Mouse (Mus musculus): ENCODE results near the gene Slfn5.
"Not testable (repeated sequence)": the region's sequence is repeated elsewhere in the genome, so short reads cannot be mapped to it uniquely, and the experiment has no call there.

Slfn5 gene

DNA sequence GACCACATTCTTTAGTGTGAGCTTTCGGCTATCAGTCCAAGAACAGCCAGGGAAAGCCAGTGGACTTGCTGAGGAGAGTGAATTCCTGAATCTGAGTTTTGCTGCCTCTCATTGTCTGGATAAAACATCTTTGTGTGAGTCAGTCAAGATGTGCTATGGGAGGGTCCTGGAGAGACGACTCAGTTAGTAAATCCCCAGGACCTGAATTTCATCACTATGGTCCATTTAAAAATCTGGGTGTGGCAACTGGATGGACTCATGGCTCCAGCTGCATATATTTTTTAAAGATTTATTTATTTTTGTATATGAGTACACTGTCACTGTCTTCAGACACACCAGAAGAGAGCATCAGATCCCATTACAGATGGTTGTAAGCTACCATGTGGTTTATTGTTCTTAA lies 5.5 kb upstream of the Slfn5 start:
- DNase-seq (ENCODE audit: extremely low spot score) = no peak

DNA sequence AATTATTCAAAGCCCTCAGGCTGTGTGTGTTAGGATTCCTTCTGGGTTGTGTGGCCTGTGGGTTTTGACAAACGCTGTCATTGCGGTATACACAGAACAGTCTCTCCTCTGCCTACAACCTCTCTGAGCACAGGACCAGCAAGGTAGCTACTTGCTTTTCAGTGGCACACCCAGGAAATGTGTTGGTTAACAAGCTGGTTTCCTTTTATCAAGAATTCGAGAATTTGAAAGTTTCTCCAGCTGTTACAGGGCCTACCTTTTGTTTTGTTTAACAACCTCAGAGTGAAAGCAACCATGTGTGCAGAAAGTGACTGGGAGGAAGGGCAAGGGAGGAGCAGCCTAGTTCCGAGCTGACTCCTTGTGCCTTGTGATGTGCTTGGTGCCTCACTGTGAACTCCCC lies 3.7 kb upstream of the Slfn5 start:
- DNase-seq (ENCODE audit: extremely low spot score) = no peak

DNA sequence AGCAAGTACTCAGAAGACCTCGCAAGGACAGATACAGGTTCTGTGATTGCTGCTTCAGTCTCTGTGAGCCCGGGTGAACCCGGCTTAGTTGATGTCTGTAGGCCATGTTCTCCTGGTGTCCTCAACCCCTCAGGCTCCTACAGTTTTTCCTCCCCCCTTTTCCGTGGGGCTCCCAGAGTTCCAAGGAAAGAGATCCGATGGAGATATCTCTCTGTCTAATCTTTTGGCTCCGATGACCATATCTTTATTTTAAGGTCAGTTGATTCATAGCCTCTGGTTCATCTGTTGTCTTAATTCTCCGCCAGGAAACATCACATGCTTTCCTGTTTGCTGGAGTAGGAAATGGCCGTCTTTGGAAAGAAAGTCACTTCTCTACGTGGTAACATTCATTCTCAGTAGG lies 2.1 kb upstream of the Slfn5 start:
- DNase-seq (ENCODE audit: extremely low spot score) = no peak

DNA sequence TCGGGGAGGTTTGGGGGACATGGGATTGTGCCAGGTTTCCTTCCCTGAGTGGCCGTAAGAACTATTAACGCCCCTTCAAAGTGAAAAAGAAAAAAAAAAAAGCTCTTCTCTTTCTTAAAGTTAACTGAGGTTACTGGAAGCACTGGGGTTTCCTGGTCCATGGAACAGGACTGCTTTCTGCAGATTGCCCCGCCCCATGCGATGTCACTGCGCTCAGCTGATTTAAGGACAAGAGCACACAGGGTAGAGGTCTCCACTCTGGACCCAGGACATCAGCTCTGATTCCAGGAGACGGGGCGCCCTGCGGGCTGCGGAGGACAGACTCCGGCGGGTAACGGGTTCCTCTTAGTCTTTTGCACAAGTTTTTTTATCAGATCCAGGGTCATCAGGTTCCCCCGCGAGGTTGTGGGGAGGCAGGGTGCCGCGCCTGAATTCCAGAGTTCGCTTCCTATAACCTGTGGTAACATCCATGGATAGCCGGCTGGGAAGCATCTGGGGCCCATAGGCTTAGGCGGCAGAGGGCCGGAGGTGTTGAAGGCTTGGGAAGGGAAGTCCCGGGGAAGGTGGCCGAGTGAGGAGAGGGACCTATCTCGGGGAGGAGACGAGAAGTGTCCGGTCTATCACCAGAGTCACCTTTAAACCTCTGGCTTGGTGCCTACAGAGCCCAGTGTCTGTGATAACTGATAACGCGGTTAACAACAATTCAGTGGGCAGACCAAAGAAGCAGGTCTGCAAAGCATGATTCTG lies 889 bp downstream of the Slfn5 start:
- DNase-seq (ENCODE audit: extremely low spot score) = peak; percentile 17

DNA sequence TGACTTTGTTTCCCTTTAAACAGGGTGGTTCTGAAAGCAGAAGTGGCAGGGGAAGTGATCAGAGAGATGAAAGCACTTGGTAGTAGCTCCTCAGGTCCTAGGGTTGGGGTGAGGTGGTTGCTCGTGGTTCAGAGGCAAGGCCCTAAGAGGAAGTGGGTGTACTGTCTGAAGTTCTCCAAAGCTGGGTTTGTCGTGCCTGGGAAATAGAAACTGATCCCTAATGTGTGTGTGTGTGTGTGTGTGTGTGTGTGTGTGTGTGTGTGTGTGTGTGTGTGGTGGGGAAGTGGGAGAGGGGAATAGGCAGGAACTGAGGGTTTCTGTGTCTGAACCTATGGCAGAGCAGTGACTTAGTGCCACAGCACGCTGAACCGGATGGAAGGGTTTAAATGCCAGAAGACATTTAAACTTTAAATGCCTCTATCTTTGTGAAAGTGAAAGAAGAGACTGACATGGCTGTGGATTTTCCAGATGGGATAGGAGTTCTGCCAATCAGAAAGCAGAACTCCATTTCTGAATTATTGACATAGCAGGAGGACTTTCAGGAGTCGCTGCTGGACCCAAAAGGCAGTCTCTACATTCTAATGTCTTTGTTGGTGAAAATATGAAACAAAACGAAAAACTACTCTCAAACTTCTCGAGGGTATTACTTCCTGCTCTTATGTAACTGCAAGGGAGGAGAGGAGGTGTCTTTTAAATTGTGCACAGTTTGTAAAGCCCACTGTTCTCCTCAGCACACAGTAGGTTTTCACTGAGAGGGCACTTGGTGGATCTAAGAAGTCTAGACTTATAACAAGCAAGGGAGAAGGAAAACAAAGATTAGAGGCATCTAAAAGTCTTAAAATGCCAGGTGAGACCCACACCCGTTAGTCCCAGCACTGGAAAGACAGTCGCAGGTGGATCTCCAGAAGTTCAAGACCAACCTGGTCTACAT lies 1.7 kb downstream of the Slfn5 start:
- no peak for DNase-seq (ENCODE audit: extremely low spot score)

DNA sequence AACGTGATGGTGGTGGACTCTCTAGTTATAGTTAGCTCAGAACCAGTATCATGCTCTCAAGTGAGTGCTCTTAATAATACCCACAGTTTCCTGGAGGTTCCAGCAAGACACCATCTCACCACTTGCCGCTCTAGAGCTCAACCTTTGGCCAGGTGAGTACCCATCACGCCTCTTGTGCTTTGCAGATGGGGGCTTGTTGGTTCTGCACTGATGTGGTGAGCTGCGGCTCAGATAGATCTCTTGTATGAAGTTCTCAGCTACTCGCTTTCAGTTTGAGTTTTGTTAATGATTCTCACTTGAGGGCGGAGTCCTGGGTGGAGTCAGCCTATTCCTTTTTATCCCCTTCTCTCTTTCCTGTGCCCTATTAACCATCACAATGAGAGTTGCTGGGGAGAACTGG lies 3.5 kb downstream of the Slfn5 start:
- no peak for DNase-seq (ENCODE audit: extremely low spot score)

DNA sequence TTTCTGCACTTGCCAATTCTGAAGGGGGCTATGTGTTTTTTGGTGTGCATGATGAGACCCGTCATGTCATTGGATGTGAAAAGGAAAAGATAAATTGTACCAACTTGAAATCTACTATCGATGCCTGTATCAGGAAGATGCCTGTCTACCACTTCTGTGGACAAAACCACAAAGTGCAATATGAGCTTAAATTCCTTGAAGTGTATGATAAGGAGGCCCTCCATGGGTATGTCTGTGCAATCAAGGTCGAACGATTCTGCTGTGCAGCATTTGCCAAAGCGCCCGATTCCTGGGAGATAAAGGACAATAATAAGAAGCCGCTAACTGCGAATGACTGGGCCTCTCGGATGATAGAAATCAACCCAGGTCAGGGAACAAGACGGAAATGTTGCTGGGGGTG lies 5.8 kb downstream of the Slfn5 start:
- DNase-seq (ENCODE audit: extremely low spot score) = no peak

DNA sequence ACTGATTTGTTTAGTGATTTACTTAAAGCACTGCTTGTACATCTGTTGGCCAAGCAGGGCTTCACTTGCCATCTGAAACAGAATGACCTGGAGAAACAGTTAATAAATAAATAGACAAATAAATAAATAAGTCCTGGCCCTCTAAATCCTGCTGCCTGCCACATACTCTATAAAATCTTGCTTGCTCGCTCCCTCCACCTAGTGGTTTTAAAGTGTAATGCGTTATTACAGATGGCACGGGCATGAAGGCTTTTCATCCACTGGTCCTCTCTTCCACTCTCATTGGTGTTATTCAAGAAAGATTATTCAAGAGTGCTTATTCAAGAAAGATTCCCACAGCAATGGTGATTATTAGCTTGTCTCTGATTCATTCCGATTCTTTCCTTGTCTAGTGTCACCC lies 8.5 kb downstream of the Slfn5 start:
- no peak for DNase-seq (ENCODE audit: extremely low spot score)

DNA sequence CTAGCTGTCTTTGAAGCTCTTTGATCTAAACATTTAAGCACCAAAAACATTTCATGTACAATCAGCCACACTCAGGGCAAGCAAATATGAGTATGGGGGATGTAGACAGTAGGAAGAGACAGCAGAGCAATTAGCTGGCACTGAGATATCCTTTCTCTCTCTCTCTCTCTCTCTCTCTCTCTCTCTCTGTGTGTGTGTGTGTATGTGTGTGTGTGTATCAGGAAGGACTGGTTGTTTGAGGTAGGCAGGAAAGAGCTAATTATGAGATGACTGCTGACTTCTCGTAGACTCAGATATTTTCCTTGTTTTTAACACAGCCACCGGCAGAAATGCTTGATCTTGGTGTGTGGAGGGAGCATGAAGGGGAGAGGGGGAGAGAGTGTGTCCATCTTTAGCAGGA lies 10.6 kb downstream of the Slfn5 start:
- no peak for DNase-seq (ENCODE audit: extremely low spot score)

DNA sequence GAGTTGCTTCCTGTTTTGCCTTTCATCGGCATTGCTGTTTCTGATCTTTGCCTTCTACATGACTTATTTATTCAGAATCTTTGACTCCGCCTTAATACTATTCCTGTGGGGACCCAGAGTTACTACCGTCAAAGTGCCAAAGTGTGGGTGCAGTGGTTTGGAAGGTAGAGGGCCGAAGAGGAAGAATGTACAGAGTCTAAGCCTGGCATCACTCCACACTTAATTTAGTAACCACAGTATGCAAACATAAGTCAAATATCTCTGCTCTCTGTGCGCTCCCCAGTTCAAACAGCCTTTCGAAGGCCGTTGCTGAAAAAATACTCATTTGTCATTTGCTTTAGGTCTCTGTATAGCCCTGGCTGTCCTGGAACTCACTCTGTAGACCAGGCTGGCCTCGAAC lies 11.1 kb downstream of the Slfn5 start:
- DNase-seq (ENCODE audit: extremely low spot score) = no peak

DNA sequence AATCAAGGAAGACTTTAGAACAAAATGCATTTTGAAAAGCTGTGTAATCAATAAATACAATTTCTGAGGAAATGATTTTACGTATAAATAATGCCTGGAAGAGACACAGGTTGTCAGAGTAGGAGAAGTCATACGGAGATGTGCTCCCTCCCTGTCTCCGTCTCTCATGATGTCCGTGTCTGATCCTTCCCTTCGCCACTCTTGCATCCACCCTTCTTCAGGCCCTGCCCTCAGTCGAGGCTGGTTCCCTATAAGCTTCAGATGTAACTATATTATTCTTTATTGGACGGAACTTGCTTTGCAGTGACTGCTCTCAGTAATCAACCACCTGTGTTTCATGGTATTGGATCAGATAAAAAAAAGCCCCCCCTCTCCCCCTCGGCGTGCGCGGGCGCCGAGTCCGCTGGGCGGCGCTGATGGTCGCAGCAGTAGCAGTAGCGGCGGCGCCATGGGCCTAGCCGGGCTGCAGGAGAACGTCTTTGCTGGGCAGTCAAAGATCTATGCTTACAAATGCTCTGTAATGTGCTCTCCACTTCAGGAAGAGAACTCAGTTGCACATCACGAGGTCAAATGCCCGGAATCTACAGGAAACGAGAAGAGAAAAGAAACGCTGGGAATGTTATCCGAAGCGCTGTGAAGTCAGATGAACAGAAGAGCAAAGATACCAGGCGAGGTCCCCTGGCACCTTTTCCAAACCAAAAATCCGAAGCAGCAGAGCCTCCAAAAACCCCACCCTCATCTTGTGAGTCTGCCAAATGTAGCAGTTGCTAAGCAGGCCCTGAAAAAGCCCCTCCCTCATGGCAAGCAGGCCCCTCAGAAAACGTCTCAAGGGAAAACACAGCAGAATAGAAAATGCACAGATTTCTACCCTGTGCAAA lies 19.8 kb downstream of the Slfn5 start:
- peak; percentile 68 for DNase-seq (ENCODE audit: extremely low spot score)

DNA sequence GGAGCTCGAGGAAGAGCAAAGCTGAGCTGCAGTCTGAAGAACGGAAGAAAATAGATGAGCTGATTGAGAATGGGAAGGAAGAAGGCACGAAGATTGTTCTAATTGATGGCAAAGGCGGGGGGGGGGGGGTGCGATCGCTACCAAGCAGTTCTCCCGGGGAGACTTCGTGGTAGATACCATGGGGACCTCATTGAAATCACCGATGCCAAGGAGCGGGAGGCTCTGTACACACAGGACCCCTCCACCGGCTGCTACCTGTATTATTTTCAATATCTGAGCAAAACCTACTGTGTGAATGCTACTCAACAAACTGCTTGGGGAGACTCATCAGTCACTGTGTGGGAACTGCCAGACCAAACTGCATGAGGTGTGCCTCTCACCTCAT lies 20.4 kb downstream of the Slfn5 start:
- DNase-seq (ENCODE audit: extremely low spot score) = no peak

DNA sequence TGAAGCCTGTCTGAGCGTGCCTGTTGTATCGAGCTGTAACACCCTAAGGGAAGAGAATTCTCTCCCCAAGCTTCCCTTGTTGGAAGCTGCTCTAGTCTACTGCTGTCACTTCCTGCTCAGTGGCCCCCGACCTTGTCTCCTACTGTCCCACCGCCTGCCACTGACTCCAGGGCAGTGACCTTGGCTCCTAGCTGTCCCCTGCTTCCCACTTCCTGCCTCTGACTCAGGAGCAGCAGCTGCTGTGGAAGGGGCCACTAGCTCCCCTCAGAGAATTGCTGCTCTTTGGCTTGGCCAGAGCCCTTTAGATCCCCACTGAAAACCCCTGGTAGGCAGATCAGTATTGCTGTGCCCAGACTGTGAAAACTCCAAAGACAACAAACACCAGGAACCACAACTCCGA lies 22.8 kb downstream of the Slfn5 start:
- peak; percentile 6 for DNase-seq (ENCODE audit: extremely low spot score)

DNA sequence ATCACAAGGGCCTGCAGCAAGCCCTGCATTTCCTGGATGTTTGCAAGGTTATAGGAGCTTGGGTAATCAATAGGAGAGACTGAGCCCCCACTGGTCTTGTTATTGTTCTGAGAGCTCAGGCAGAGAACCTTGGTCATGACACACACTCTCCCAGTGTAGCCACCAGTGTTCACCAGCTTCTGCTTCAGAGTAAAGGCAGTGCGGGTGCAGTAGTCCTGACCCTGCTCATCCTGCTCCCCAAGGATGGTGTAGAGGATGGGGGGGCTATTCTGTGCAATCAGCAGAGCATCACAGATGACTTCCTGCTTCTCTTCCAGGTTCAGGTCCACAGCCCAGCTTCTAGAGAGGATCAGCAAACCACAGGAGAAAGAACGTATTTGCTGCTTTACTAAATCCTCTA lies 31.3 kb downstream of the Slfn5 start:
- DNase-seq (ENCODE audit: extremely low spot score) = not testable (repeated sequence)

DNA sequence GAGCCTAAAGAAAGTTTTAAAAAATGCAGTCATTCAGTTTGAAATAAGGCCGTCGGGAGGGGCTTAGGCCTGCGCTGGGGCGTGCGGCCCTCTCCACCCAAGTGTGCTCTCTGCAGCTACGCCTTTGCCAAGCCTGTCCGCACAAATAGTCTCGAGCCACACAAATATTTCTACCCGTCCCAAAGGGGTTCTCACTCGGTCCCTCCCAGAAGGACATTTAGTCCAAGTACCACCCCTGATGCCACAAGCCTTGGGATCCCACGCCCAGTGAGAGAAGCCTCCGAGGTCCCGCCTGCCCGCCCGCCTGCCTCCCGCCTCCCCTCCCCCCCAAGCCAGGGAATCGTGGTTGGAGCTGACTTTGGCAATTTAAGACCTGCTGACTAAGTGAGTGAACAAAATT lies 32.0 kb downstream of the Slfn5 start:
- DNase-seq (ENCODE audit: extremely low spot score) = no peak

DNA sequence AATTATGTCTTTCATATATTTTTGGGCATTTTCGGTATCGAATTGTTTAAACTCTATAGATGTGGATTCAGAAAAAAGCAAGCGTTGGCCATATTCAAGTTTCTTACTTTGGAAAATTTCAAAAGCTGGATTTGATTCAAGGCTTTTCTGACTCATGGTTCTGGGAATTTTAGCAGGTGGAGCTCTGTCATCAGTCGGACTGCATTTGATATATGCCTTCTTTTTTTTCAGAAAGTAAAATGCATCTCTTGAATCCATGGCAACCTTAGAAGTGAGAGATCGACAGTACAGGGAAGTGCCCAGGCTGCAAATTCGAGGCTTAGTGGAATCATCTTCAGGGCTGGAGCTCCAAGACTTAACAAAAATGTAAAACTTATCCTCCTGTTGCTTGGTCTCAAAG lies 36.5 kb downstream of the Slfn5 start:
- DNase-seq (ENCODE audit: extremely low spot score) = no peak

DNA sequence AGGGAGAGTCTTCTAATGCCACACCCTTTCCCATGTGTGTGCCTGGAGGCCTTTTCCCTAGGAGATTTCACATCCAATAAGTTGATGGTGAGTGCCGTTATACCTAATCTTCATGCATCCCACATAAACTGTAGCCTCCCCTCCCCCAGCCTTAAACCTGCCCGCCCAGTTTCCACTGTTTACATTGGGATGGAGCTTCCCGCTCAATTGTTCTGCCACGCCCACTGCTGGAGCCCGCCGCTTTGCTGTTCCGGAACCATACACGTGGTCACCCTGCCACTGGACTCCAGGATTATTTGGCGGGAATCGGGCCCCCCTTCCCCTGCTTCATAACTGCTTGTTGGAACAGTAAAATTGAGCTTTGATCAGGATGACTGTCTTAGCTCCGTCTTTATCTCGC lies 38.2 kb downstream of the Slfn5 start:
- DNase-seq (ENCODE audit: extremely low spot score) = peak; percentile 33

DNA sequence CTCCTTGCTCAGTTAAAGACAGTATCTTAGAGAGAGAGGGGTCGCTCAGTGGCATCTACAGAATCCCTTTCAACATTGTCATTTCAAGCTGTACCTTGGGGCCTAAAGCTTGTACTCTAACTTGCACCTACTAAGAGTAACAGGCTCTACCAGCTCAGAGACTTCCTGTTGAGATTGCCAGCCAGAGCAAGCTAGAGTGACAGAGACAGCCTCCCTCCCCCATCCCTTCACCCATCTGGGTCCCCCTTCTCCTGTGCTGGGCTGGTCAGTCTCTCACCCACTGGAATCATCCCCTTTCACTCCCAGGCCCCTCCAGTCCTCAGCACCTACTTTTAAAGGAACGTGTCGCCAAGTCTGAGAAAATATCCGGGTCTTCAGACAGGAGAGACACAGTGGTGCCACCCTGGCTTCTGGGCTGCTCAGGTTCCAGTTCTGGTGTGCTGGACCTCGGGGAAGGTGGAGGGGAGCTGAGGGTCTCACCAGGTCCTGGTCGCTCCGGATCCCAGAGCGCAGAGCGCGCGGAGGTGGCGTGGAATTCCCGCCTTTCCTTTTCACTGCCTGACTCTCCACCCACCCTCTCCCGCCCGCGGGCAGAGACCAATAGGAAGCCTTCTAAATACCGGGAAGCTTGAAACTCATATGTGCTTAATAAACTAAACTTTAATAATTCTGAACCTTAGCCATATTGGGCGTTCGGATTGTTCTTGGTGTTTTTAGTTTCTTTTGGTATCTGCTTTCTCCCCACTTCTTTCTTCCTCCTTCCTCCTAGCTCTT lies 39.6 kb downstream of the Slfn5 start:
- peak; percentile 55 for DNase-seq (ENCODE audit: extremely low spot score)

DNA sequence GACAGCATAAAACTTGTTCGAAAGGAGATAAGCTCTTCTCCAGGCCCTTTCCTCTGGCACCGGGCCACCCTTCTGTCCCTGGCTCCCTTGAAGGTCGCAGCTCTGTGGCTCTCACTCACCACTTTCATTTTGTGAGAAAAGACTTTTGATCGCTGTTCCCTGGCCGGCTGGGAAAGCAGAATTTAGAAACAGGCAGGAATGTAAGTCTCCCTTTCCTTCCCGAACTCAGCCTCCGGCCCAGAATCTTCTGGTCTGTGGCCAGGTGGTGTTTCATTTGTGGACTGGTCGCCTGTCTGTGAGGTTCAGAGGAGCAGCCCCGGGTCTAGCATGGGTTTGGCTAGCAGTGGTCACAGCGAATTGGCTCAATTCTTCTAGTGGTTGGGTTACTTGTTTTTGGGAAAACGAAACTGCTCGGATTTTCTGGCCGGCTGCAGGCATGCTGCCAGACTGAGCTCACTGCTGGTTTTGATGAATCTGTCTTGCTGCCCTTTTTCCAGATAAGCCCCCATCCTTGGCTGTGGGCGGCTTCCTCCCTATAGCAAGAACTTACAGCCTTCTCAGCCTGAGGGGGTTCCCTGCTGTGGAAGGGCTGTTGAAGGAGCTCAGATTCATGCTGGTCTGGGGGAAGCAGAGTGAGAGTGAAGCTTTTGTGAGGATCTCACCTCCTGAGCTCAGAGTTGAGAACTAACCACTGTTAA lies 40.5 kb downstream of the Slfn5 start, which contains the start of gene Slfn9:
Slfn9 (minus strand) TSS at position 362 of the 698 bp plus-strand sequence.
- DNase-seq (ENCODE audit: extremely low spot score) = peak; percentile 43

DNA sequence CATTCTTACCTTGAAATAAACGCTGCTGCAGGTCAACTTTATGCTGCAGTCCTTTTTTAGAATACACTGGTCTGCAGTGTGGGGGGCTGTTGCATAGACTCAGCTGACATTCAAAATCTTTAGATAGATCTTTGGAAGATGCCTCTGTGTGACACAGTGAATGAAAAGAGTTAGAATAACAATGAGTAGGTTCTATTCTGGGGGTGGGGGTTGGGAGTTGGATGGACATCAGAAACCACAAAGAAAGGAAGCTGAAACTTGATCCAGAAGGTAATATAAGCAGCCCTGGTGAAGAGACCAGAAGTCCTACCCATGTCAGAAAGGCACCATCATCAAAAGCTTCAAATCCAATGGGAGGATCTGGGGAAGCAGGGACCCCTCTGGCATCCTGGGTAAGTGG lies 62.2 kb downstream of the Slfn5 start:
- DNase-seq (ENCODE audit: extremely low spot score) = no peak
